Mouse (Mus musculus): ENCODE measurements around the gene Arv1.

The Arv1 gene

DNA sequence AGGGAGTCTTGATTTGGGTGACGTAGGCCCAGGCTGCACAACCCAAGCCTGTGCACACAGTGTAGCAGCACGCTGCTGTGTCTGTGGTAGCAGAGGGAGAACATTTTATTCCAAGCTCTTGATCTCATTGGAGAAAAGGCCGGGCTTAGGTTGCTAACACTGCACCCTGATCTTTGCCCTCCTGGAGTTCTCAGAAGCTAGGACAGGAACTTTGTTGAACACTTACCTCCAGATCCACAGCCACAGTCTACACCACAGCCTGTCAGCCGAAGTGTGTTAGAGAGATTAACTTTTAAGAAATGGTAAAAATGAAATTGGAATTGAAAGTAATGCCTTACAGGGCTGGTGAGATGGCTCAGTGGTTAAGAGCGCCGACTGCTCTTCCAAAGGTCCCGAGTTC lies 2.4 kb downstream of the Arv1 start:
- DNase-seq (ENCODE audit: low read depth, low spot score), result no peak

DNA sequence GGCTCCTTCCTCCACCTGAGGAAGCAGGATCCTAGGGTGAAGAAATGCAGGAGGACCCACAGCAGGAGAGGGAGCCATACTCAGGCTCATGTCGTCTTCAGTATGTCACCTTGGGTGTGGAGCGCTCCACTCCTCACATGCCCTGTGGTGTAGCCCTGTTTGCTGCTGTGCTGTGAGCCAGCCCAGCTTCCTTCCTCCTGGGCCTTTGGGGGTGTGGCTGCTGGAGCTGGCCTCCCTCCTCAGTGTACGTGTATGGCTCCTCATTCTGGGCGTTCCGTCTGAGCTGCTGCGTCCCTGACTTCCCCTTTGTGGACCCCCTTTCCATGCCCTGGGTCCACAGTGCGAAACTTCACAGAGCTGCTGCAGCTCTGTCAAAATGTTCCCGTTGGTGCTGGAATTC lies 10.9 kb downstream of the Arv1 start:
- no peak for DNase-seq (ENCODE audit: low read depth, low spot score)

DNA sequence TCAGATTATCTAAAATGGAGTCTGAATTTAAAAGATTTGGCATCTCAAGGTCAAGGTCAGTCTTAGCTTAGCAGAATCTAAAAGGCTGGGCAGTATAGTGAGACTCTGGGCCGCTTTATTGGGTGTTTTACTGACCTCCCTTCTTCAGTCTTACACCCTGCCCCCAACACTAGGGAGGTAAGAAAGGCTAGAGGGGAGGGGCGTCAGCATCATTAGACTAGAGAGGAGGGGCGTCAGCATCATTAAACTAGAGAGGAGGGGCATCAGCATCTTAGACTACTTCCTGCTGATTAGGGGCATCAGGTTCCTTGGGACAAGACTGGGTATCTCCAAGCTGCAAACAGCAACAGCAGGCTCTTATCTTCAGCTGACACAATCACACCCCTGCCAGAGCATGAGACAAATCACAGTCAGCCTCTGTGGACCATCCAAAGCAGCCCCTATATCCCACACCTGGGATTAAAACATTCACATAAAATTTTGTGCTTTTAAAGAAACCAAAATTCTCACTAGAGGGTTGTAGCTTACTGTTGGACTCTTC lies 13.5 kb downstream of the Arv1 start:
- DNase-seq (ENCODE audit: low read depth, low spot score), result no peak

DNA sequence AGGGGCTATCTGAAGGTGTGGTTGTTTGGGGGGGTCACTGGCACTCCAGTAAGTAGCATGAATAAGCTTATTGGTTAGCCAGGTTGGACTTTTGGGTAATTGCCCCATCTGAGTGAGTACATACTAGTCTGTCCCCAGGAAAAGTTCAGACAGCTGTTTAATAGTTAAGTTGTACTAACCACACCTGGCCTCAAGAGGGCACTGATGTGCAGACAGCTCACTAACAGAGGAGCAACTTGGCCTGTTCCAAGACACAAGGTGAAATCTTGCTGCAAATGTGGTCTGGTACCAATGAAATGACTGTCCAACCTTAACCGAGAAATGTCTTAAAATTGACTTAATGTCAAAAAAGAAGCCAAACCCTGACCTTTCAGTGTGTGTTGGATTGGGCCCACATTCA lies 17.3 kb downstream of the Arv1 start:
- peak; percentile 48 for DNase-seq (ENCODE audit: low read depth, low spot score)

GRCm38 (mm10) chr8:124746661-124747060 lies 24.7 kb downstream of the Arv1 start:
- no peak for DNase-seq (ENCODE audit: low read depth, low spot score)

GRCm38 (mm10) chr8:124751191-124751590 lies 29.3 kb downstream of the Arv1 start:
- DNase-seq (ENCODE audit: low read depth, low spot score), result no peak

GRCm38 (mm10) chr8:124751709-124752173 lies 29.8 kb downstream of the Arv1 start, which contains the start of gene Fam89a:
Gene Fam89a, minus strand, starts transcription at chr8:124751832.
- DNase-seq (ENCODE audit: low read depth, low spot score), result peak; percentile 84

DNA sequence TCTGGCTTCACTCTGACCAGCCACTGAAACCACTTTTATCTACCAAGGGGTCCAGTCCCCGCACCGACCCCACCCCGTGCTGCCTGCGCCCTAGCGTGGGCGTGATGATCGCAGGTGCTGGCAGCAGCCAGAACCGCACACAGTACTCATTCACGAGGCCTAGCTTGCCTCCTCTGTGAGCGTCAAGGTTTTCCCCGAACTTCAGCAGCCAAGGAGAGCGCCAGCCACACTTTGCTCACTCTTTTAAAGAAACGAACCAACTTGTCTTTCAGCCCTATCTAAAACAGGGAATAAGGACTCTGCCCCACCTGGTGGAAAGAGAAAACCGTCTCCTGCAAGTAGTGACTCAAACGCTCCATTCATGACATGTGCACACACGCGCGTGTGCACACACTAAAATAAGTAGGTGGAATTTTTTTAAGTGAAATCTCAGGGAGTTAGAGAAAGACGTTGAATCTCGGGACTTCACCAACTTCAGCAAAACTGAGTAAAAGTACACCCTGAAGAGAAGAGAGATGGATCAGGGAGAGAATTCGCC lies 30.5 kb downstream of the Arv1 start:
- DNase-seq (ENCODE audit: low read depth, low spot score), result peak; percentile 42

- DNase-seq (ENCODE audit: low read depth, low spot score), result no peak
Measured at GRCm38 (mm10) chr8:124754101-124754791, 32.3 kb downstream of the Arv1 start.

DNA sequence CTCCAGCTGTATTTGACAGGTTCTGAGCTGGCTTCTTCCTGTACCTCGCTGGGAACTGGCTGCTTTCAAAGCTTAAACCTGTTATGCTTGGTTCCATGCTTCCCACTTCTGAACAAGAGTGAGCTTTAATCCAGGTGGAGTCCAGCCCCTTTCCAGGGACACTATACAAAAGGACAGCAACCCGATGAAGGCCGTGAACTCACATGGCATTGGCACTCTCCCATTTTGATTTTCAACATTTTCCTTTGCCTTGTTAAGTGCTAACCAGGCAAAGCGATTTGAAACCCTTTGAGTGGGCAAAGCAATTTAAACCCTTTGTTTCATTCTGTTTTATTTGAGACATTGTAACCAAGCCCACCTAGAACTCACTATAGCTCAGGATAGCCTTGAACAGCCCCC lies 32.9 kb downstream of the Arv1 start:
- DNase-seq (ENCODE audit: low read depth, low spot score), result no peak

- no peak for DNase-seq (ENCODE audit: low read depth, low spot score)
Measured at GRCm38 (mm10) chr8:124755481-124755880, 33.5 kb downstream of the Arv1 start.

GRCm38 (mm10) chr8:124756153-124756552 lies 34.2 kb downstream of the Arv1 start:
- no peak for DNase-seq (ENCODE audit: low read depth, low spot score)

- peak; percentile 43 for DNase-seq (ENCODE audit: low read depth, low spot score)
Measured at GRCm38 (mm10) chr8:124756601-124757000, 34.7 kb downstream of the Arv1 start.

- peak; percentile 47 for DNase-seq (ENCODE audit: low read depth, low spot score)
Measured at GRCm38 (mm10) chr8:124758544-124758943, 36.6 kb downstream of the Arv1 start.

DNA sequence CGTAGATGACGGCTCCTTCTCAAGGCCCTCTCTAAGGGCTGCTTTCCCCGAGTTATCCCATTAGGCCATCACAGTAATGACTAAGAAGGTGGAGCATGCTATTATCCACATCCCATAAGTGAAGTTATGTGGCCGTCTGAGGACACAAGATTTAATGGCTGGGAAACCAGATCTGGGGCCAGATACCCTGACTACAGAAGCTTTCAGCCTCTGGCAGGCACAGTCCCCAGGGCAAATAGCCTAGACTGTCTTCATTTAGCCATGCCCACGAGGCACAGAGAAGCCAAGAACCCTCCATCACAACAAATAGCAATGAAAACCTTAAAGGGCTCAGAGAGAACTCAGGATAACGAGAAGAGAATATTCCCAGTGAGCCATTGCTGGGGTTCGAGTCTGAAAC lies 41.1 kb downstream of the Arv1 start:
- no peak for DNase-seq (ENCODE audit: low read depth, low spot score)

- no peak for DNase-seq (ENCODE audit: low read depth, low spot score)
Measured at GRCm38 (mm10) chr8:124772389-124772788, 50.5 kb downstream of the Arv1 start.

DNA sequence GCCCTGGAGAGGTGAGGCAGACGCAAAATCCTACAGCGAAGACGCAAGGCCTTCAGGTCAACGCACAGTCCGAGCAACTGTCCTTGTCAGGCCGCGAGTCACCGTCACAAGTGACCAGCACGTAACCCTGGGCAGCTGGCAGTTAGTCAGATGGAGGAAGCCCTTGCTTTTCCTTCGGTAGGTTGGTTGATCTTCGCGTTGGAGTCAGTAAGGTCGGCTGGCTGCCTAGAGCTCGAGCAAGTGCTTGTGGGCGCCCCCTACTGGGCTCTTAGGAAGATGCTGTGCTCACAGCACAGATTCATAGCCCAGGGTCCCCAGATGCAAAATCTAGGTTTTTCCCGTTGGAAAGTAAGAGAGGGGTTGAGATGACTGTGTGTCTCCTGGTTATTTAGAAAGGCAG lies 53.8 kb downstream of the Arv1 start:
- DNase-seq (ENCODE audit: low read depth, low spot score), result peak; percentile 57

DNA sequence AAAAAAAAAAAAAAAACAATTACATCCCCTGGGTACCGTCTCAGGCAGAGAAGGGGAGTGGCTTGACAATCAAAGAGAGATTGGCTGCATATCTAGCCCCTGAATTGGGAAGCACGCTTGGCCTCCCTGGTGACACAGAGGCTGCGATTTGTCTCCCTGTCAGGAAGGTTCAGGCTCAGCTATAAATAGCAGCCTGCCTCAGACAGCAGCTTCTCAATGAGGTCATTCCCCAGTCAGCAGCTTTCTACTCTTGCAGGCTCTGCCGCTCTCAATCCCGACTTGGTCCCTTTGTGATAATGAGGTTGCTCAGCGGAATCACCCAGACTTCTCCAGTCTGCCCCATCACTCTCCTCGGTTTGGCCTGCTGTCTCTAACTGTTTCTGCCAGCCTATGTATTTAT lies 58.3 kb downstream of the Arv1 start:
- DNase-seq (ENCODE audit: low read depth, low spot score), result no peak

DNA sequence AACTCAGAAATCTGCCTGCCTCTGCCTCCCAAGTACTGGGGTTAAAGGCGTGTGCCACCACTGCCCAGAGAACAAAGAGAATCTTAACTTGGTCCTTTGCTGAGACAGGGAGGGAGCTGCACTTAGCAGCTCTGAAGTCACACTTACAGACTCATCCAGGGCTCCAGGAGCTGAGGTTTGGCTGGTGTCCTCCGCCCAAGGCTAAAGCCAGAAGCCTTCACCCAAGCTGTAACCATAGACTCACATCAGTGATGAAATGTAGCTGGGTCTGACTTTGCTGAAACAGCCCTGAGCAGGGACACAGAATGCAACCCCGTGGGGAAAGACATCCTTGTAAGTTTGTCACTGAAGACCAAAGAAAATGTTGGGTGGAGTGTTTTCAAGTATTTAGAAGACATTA lies 60.5 kb downstream of the Arv1 start:
- no peak for DNase-seq (ENCODE audit: low read depth, low spot score)

DNA sequence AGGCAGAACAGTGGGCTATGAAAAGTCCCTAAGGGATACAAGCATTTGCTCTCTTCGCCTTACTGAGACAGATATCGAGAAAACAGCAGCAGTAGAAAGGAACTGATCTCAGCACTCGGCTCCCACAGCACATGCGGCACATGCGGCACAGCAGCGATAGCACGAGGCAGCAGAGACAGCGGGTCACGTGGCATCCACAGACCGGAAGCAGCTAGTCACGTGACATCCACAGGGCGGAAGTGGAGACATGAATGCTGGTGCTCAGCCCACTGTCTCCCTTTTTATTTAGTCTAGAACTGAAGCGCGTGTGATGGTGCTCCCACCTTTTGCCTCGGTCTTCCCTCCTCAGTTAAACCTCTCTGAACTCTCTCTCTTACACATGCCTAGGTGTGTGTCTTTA lies 61.3 kb downstream of the Arv1 start:
- DNase-seq (ENCODE audit: low read depth, low spot score), result no peak

Measured in CD4-positive helper T cell, adult 2 months (primary cell).